Mouse (Mus musculus): ENCODE data around the gene Gnat1. TPM values are rescaled to one million over a fixed set of nuclear protein-coding genes. Genes with fewer than 3 reads are reported as not detected.

Gnat1 gene
- polyA plus RNA-seq, 1 experiment from 2014 or later: 4.7 TPM

DNA sequence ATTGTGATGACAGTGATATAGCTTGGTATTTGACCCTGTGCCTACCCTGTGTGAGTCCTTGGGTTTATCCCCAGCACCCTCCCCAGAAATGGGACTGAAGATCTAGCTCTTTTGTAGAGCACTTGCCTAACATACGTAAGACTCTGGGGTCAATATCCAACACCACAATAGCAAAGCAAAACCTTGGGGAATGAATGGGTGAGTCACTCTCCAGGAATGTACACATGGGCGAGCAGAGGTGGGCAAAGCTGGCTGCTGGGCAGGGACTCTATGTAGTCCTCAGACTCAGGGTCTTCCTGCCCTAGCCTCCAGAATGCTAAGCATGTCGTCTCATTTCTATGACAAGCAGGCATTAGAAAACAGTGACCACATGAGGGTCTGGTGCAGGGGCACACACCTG is 30.7 kb downstream of the Gnat1 start:
- Histone ChIP-seq H3K4me3 (ENCODE audit: low read length) (no peak overlapping the region), H3K4me2 (replicated peaks; ENCODE audit: low read depth, low read length) (no peak overlapping the region), H3K9ac (ENCODE audit: low read depth, low read length) (no peak overlapping the region), H3K9me3 (ENCODE audit: control insufficient read depth, low read length) (no peaks in the 10 kb centered on the region), H3K36me3 (ENCODE audit: control insufficient read depth, insufficient read depth, low read length) (no peaks in the 10 kb centered on the region), H3K4me1 (ENCODE audit: control insufficient read depth, insufficient read depth, low read length) (peaks cover 6% of the 10 kb centered on the region; the same call in 1 of the 2 replicates), H3K27ac (ENCODE audit: low read depth, low read length) (no peak overlapping the region), H3K27me3 (ENCODE audit: control insufficient read depth, insufficient read depth, low read length) (no peaks in the 10 kb centered on the region)
- 79% methylated on average over 3 of the region's 3 CpGs for WGBS
- no peak for ATAC-seq (ENCODE audit: low FRiP score, low TSS enrichment)

DNA sequence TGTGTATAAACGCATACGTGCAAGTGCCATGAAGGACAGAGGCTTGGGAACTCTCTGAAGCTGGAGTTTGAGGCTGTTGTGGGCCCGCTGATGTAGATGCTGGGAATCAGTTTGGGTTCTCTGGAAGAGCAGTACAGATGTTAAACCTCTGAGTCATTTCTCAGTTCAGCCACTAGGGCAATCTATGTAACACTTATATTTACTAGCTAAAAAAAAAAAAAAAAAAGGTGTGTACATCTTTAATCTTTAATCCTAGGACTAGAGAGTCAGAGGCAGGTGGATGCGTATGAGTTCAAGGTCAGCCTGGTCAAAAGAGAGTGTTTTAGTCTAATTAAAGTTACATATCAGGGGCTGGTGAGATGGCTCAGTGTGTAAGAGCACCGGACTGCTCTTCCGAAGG is 32.5 kb downstream of the Gnat1 start:
- ATAC-seq (ENCODE audit: low FRiP score, low TSS enrichment): no peak

DNA sequence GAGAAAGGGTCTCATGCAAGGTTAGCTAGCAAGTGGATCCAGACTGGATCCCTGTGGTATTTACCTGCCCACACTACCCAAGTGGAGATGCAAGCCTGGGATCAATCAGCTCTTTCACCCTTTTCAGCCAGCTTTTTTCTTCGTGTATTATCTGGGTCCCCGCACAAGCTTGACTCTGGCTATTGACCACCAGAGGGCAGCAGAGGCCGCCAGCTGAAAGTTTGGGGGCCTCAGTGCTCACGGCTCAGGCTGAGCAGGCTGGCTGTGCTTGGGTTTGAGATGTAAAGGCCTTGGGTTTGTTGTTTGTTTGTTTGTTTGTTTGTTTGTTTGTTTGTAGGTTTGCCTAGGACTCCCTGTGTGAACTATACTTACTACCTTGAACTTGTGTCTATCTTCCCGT is 33.9 kb downstream of the Gnat1 start:
- Histone ChIP-seq H3K4me2 (replicated peaks; ENCODE audit: low read depth, low read length) (no peak overlapping the region; the same call in 1 of the 2 replicates), H3K9ac (ENCODE audit: low read depth, low read length) (no peak overlapping the region), H3K4me3 (ENCODE audit: low read length) (no peak overlapping the region), H3K27me3 (ENCODE audit: control insufficient read depth, insufficient read depth, low read length) (no peaks in the 10 kb centered on the region), H3K4me1 (ENCODE audit: control insufficient read depth, insufficient read depth, low read length) (peaks cover 6% of the 10 kb centered on the region; the same call in 1 of the 2 replicates), H3K36me3 (ENCODE audit: control insufficient read depth, insufficient read depth, low read length) (no peaks in the 10 kb centered on the region), H3K27ac (ENCODE audit: low read depth, low read length) (no peak overlapping the region), H3K9me3 (ENCODE audit: control insufficient read depth, low read length) (no peaks in the 10 kb centered on the region)
- 15% methylated on average over 5 of the region's 5 CpGs for WGBS
- peak; percentile 71 for ATAC-seq (ENCODE audit: low FRiP score, low TSS enrichment)

More for the DNA sequence above, 32.5 kb downstream of the Gnat1 start:
- H3K9me3 ChIP-seq (ENCODE audit: control insufficient read depth, low read length): no peaks in the 10 kb centered on the region
- peaks cover 6% of the 10 kb centered on the region; the same call in 1 of the 2 replicates for H3K4me1 ChIP-seq (ENCODE audit: control insufficient read depth, insufficient read depth, low read length)
- H3K27me3 ChIP-seq (ENCODE audit: control insufficient read depth, insufficient read depth, low read length): no peaks in the 10 kb centered on the region
- 83% methylated on average over 6 of the region's 6 CpGs for WGBS
- H3K9ac ChIP-seq (ENCODE audit: low read depth, low read length): no peak overlapping the region
- no peak overlapping the region for H3K27ac ChIP-seq (ENCODE audit: low read depth, low read length)
- no peaks in the 10 kb centered on the region for H3K36me3 ChIP-seq (ENCODE audit: control insufficient read depth, insufficient read depth, low read length)
- no peak overlapping the region for H3K4me2 ChIP-seq (replicated peaks; ENCODE audit: low read depth, low read length)
- no peak overlapping the region for H3K4me3 ChIP-seq (ENCODE audit: low read length)

DNA sequence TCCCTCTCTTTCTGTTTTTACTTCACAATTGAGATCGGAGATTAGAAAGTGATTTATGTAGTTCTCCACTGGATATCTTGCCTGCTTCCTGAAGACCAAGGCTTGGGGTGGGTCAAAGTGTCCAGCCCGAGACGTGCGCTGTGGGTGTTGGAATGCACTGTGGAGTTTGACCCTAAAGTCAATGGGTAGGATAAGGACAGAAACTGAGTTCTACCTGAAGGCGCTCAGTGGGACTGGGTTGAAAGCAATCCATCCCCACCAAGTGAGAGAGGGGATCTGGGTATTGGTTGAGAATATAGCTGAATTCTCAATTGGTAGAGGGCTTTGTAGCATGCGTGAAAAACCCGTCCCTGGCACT is 34.4 kb downstream of the Gnat1 start:
- ATAC-seq (ENCODE audit: low FRiP score, low TSS enrichment): peak; percentile 40
- Histone ChIP-seq H3K9me3 (ENCODE audit: control insufficient read depth, low read length) (no peaks in the 10 kb centered on the region), H3K9ac (ENCODE audit: low read depth, low read length) (peak overlapping the region; percentile 62), H3K4me2 (replicated peaks; ENCODE audit: low read depth, low read length) (peak overlapping the region; percentile 52), H3K4me3 (ENCODE audit: low read length) (peak overlapping the region; percentile 34), H3K36me3 (ENCODE audit: control insufficient read depth, insufficient read depth, low read length) (no peaks in the 10 kb centered on the region), H3K4me1 (ENCODE audit: control insufficient read depth, insufficient read depth, low read length) (0 out of 2 replicates have a peak, but pooled peaks cover 6% of the 10 kb centered on the region), H3K27me3 (ENCODE audit: control insufficient read depth, insufficient read depth, low read length) (no peaks in the 10 kb centered on the region), H3K27ac (ENCODE audit: low read depth, low read length) (no peak overlapping the region)
- WGBS: 37% methylated on average over 7 of the region's 7 CpGs

DNA sequence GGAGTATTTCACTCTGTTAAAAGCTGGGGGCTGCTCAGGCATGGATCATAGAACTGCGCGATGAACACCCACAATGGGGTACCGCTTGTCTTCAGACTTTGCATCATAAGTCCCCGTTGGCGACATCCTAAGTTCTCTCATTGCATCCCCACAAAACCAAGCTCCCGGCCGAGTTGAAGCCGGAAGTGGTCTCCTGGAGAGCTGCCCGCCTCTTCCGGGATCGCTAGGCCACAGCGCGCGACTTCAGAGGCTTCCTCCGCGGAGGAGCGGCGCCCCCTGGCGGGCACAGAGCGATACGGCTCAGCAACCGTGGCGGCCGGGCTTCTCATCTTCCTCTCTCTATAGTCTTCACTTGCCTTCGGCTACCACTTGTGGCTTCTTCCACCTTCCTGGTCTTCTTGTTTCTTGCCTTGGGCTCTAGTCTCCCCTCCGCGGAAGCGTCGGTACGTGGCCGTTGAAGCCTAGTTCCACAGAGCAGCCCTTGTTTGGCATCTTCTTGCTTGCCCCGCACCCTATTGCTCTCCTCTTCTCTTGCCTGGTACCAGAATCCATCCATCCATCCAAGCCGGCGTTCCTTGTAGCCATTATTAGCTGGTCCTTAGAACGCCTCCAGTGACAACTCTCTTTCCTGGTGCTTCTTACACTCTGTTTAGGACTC is 34.9 kb downstream of the Gnat1 start:
- WGBS: 4% methylated on average over 35 of the region's 35 CpGs

DNA sequence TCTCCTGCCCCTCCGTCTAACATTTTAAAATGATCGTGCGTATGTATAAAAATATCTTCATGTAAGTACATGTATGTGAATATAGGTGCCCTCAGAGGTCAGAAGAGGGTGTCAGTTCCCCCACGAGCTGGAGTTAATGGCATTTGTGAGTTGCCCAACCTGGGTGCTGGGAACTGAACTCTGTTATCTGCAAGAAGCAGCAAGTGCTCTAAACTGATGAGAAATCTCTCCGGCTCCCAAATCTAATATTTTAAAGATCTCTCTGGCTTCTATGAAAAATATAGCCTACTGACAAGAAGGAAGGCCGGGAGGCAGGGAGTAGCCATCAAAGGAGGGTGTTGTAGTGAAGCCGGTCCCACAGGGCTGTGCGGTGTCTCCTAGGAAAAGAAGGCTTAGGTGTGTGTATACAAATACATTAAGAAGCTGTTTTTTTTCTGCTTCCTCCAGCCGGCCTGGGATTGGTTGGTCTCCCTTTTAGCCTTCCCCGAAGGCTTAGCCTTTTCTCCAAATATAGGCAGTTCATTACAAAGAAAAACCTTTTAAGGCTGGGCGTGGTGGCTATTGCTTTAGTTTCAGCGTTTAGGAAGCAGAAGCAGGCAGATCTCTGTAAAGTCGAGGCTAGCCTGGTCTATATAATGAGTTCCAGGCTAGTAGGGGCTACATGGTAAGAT is 35.8 kb downstream of the Gnat1 start:
- Histone ChIP-seq H3K27me3 (ENCODE audit: control insufficient read depth, insufficient read depth, low read length) (no peaks in the 10 kb centered on the region), H3K4me3 (ENCODE audit: low read length) (no peak overlapping the region), H3K9ac (ENCODE audit: low read depth, low read length) (no peak overlapping the region), H3K27ac (ENCODE audit: low read depth, low read length) (no peak overlapping the region), H3K36me3 (ENCODE audit: control insufficient read depth, insufficient read depth, low read length) (no peaks in the 10 kb centered on the region), H3K4me1 (ENCODE audit: control insufficient read depth, insufficient read depth, low read length) (0 out of 2 replicates have a peak, but pooled peaks cover 6% of the 10 kb centered on the region), H3K9me3 (ENCODE audit: control insufficient read depth, low read length) (no peaks in the 10 kb centered on the region), H3K4me2 (replicated peaks; ENCODE audit: low read depth, low read length) (no peak overlapping the region)
- 93% methylated on average over 13 of the region's 13 CpGs for WGBS
- ATAC-seq (ENCODE audit: low FRiP score, low TSS enrichment): no peak

More for the DNA sequence above, 34.9 kb downstream of the Gnat1 start:
- H3K27ac ChIP-seq (ENCODE audit: low read depth, low read length): no peak overlapping the region
- peak; percentile 86 for ATAC-seq (ENCODE audit: low FRiP score, low TSS enrichment)
- H3K9ac ChIP-seq (ENCODE audit: low read depth, low read length): peak overlapping the region; percentile 62
- peak overlapping the region; percentile 52 for H3K4me2 ChIP-seq (replicated peaks; ENCODE audit: low read depth, low read length)
- no peaks in the 10 kb centered on the region for H3K36me3 ChIP-seq (ENCODE audit: control insufficient read depth, insufficient read depth, low read length)
- no peaks in the 10 kb centered on the region for H3K9me3 ChIP-seq (ENCODE audit: control insufficient read depth, low read length)
- H3K4me3 ChIP-seq (ENCODE audit: low read length): peak overlapping the region; percentile 34
- no peaks in the 10 kb centered on the region for H3K27me3 ChIP-seq (ENCODE audit: control insufficient read depth, insufficient read depth, low read length)
- 0 out of 2 replicates have a peak, but pooled peaks cover 6% of the 10 kb centered on the region for H3K4me1 ChIP-seq (ENCODE audit: control insufficient read depth, insufficient read depth, low read length)

DNA sequence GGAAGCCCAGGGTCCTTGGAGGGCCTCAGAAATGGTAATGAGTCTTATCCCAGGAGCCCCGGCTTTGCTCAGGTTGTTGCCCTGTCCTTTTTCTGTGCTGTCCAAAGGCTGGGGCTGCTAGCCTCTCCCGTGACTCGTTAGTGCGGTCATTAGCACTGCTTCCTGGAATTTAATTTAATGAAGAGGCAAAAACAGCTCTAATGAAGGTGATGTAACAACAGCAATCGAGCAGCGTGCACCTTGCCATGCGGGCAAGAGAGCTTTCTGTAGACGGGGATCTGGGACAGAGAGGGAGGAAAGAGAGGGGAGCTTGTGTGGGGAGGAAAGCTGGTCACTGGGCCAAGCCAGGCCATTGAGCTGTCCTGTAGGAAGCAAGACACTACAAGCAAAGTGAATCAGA is 37.8 kb downstream of the Gnat1 start:
- Histone ChIP-seq H3K4me1 (ENCODE audit: control insufficient read depth, insufficient read depth, low read length) (peaks cover 13% of the 10 kb centered on the region), H3K27me3 (ENCODE audit: control insufficient read depth, insufficient read depth, low read length) (no peaks in the 10 kb centered on the region)

DNA sequence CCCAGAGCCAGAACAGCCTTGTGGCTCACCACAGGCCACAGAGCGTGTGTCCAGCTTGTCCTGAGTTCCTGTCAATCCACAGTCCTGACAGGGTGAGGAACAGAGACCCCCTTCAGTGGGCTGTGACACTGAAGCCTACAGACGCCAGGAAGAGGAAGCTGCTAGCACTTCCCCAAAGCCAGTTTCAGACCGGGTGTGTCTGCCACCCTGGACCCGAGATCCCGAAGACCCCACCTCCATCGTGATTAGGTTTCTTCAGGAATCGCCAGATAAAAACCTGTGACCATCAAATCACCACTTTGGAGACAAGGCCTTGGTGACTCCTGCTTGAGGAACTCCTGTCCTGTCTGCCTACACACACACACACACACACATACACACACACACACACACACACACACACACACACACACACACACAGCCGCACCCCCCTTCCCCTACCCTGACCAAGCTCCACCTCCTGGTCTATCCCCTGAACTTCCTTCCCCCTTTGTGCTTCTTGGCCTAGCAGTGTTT is 39.2 kb downstream of the Gnat1 start:
- no peak for ATAC-seq (ENCODE audit: low FRiP score, low TSS enrichment)
- Histone ChIP-seq H3K9me3 (ENCODE audit: control insufficient read depth, low read length) (no peaks in the 10 kb centered on the region), H3K36me3 (ENCODE audit: control insufficient read depth, insufficient read depth, low read length) (no peaks in the 10 kb centered on the region), H3K9ac (ENCODE audit: low read depth, low read length) (0 out of 2 replicates have a peak overlapping the region, but pooled peaks have one; percentile 12), H3K4me2 (replicated peaks; ENCODE audit: low read depth, low read length) (no peak overlapping the region), H3K27ac (ENCODE audit: low read depth, low read length) (peak overlapping the region; percentile 24; the same call in 1 of the 2 replicates), H3K27me3 (ENCODE audit: control insufficient read depth, insufficient read depth, low read length) (no peaks in the 10 kb centered on the region), H3K4me1 (ENCODE audit: control insufficient read depth, insufficient read depth, low read length) (peaks cover 21% of the 10 kb centered on the region), H3K4me3 (ENCODE audit: low read length) (no peak overlapping the region)
- WGBS: 42% methylated on average over 8 of the region's 8 CpGs

More for the DNA sequence above, 37.8 kb downstream of the Gnat1 start:
- Histone ChIP-seq H3K9me3 (ENCODE audit: control insufficient read depth, low read length) (no peaks in the 10 kb centered on the region), H3K4me2 (replicated peaks; ENCODE audit: low read depth, low read length) (no peak overlapping the region), H3K27ac (ENCODE audit: low read depth, low read length) (no peak overlapping the region), H3K4me3 (ENCODE audit: low read length) (no peak overlapping the region), H3K9ac (ENCODE audit: low read depth, low read length) (no peak overlapping the region), H3K36me3 (ENCODE audit: control insufficient read depth, insufficient read depth, low read length) (no peaks in the 10 kb centered on the region)
- ATAC-seq (ENCODE audit: low FRiP score, low TSS enrichment): no peak
- 36% methylated on average over 8 of the region's 8 CpGs for WGBS

DNA sequence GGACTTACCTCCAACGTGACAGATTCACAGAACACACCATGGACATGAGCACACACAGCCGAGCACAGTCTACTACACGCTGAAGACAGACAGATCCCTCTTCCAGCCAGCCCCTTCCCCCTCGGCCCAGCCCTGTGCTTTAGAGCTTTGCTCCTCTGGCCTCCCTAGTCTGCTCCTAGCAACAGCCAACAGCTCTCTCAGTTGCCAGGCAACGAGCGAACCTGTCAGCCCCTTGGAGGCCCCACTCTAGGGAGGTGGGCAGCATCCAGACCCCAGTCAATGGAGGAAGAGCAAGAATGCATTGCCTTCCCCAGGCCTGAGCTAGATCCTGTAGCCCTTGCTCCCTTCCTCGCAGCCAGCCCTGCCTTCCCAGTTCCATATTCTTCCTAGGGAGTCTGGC is 42.4 kb downstream of the Gnat1 start:
- Histone ChIP-seq H3K27ac (ENCODE audit: low read depth, low read length) (no peak overlapping the region), H3K9me3 (ENCODE audit: control insufficient read depth, low read length) (no peaks in the 10 kb centered on the region), H3K36me3 (ENCODE audit: control insufficient read depth, insufficient read depth, low read length) (no peaks in the 10 kb centered on the region; the same call in 1 of the 2 replicates), H3K4me1 (ENCODE audit: control insufficient read depth, insufficient read depth, low read length) (peaks cover 23% of the 10 kb centered on the region), H3K4me3 (ENCODE audit: low read length) (no peak overlapping the region), H3K27me3 (ENCODE audit: control insufficient read depth, insufficient read depth, low read length) (no peaks in the 10 kb centered on the region), H3K4me2 (replicated peaks; ENCODE audit: low read depth, low read length) (no peak overlapping the region; the same call in 1 of the 2 replicates), H3K9ac (ENCODE audit: low read depth, low read length) (peak overlapping the region; percentile 28; the same call in 1 of the 2 replicates)
- no peak for ATAC-seq (ENCODE audit: low FRiP score, low TSS enrichment)
- 26% methylated on average over 7 of the region's 7 CpGs for WGBS
